Mouse (Mus musculus): Measurements from ENCODE around the gene Sugp2.

DNA sequence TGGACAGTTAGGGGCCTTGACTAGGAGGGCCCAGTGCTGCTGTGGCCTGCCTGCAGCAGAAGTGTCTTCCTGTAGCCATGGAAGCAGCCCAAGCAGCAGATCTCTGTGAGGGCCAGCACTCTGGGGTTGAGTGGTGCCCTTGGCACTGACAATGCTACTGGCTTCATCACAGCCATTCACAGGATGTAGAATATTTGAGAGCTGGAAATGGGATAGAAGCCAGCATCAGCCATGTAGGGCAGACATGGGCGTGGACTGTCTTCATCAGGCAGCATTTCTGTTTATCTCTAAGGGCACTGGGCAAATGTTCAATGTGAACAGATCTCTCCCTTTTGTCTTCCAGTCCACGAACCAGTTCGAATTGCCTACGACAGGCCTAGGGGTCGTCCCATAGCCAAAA lies 24.6 kb downstream of the Sugp2 start:
- TF ChIP-seq CTCF (conservative IDR thresholded peaks at IDR 0.05; ENCODE audit: low read length) (no peak), POU5F1 (IDR thresholded peaks at IDR 0.05; ENCODE audit: borderline replicate concordance, low read length) (no peak)

All from E14TG2a.4 (cell line).